Mouse (Mus musculus) erythroblast, embryonic 14.5 days (primary cell): Measurements from ENCODE around the gene Klhdc2.

Source experiments
- GATA1 ChIP-seq: IDR thresholded peaks from 2 replicates; pipeline ENCODE4 v1.6.1; 2012; ENCODE audit warnings: low read length, inconsistent platforms, mixed read lengths
- TAL1 ChIP-seq: IDR thresholded peaks from 3 replicates; pipeline ENCODE4 v1.6.1; 2012; ENCODE audit warnings: low read length, inconsistent platforms, mixed read lengths

DNA sequence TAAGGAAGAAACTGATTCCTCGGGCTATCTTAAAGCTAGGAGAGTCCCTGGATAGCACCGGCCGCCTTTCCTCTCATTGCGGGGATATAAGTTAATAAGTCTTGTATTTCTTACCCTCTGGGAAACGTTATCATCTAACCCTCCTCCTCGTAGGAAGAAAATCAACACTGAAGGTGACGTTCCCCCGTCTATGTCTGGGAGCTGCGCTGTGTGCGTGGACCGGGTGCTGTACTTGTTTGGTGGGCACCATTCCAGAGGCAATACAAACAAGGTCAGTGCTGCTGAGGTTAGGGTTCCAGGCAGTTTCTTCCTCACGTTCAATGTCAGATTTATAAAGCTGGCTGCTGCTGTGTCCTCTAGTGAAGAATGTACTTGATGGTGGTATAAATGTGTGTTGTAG, 5.7 kb downstream of the Klhdc2 start:
- TF ChIP-seq TAL1 (no peak), GATA1 (no peak)
